Mouse (Mus musculus): ENCODE measurements around the gene Dnah5.

DNA sequence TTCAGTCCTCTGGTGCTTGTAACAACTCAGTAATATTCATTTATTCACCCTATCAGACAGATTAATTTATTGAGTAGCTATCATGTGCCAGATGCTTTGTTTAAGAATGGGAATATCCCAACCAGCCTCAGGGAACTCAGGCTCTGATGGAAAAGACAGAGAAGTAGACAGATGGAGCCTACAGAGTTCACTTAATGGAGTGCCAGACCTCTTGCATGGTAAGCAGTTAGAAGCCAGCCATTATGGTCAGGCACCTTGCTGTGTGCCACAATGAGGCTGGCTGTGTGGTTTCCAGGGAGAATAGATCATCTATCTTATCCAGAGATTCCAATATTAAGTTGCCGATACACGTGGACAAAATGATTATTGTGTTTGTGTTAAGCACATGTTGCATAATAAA, 104.3 kb downstream of the Dnah5 start:
- TF ChIP-seq CTCF (IDR thresholded peaks at IDR 0.05; ENCODE audit: control insufficient read depth, insufficient read depth, insufficient replicate concordance, low read depth, low read length) (no peak), POLR2A (IDR thresholded peaks at IDR 0.05; ENCODE audit: control insufficient read depth, low read depth, low read length) (no peak)

All from testis, adult 2 months (tissue).